Mouse (Mus musculus): ENCODE results near the gene Dnaaf3. TPM values are rescaled to one million over a fixed set of nuclear protein-coding genes. Genes with fewer than 3 reads are reported as not detected.
"Not testable (repeated sequence)": the region's sequence is repeated elsewhere in the genome, so short reads cannot be mapped to it uniquely, and the experiment has no call there.

Gene Dnaaf3
- polyA plus RNA-seq, 1 experiment from 2014 or later: 0.91 TPM

DNA sequence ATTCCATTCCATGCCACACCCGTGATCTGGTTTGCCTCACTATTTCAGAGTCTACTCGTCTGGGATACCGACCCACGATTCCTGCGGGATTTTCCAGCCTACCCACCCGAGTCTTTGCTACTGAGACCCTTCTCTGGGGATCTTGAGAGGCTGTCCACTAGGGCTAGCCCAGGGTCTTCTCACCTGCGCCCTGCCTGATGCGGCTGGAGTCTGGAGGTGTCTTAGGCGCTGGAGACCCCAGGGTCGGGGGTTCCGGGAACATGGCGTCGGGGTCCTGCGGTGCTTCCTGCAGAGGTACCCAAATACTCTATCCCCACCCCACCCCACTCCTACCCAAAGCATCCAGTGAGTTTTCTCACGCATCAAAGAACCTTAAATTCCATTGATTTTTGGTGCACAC is 13.8 kb upstream of the Dnaaf3 start:
- WGBS: 66% methylated on average over 15 of the region's 15 CpGs
- Histone ChIP-seq H3K4me2 (ENCODE audit: low read depth, low read length) (peak overlapping the region; percentile 73), H3K9ac (replicated peaks; ENCODE audit: low read depth, low read length) (peak overlapping the region; percentile 52; the same call in 1 of the 2 replicates), H3K4me1 (ENCODE audit: control insufficient read depth, insufficient read depth, low read length) (peaks cover 6% of the 10 kb centered on the region), H3K9me3 (ENCODE audit: control insufficient read depth, low read length) (no peaks in the 10 kb centered on the region), H3K27ac (ENCODE audit: low read depth, low read length) (peak overlapping the region; percentile 87), H3K27me3 (ENCODE audit: control insufficient read depth, insufficient read depth, low read length) (no peaks in the 10 kb centered on the region), H3K36me3 (ENCODE audit: control insufficient read depth, insufficient read depth, low read length) (peaks cover 6% of the 10 kb centered on the region; the same call in 1 of the 2 replicates), H3K4me3 (ENCODE audit: low read depth, low read length) (peak overlapping the region; percentile 43)
- ATAC-seq (ENCODE audit: low read depth): peak; percentile 35; the same call in 1 of the 2 replicates

DNA sequence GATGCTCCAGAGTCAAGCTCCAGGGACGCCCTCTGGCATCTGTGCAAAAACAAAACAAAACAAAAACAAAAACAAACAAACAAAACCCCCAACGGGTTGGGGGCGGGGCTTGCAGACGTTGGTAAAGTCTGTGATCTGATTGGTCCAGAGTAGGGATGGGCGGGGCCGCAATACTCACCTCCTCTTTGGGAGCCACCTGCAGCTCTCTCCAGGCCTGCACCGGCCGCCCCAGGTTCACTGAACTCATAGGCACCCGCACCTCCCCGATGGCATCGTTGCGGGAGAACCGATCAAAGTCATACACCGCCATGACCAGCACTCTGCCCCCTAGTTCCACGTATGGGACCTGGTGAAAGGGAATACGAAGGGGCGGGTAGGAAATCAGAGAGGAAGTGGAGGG is 9.8 kb upstream of the Dnaaf3 start:
- H3K4me3 ChIP-seq (ENCODE audit: low read depth, low read length): no peak overlapping the region
- ATAC-seq (ENCODE audit: low read depth): no peak
- H3K4me2 ChIP-seq (ENCODE audit: low read depth, low read length): no peak overlapping the region
- H3K36me3 ChIP-seq (ENCODE audit: control insufficient read depth, insufficient read depth, low read length): peaks cover 18% of the 10 kb centered on the region; the same call in 1 of the 2 replicates
- 40% methylated on average over 17 of the region's 17 CpGs for WGBS
- H3K4me1 ChIP-seq (ENCODE audit: control insufficient read depth, insufficient read depth, low read length): peaks cover 6% of the 10 kb centered on the region
- no peak overlapping the region for H3K9ac ChIP-seq (replicated peaks; ENCODE audit: low read depth, low read length)
- no peaks in the 10 kb centered on the region for H3K9me3 ChIP-seq (ENCODE audit: control insufficient read depth, low read length)
- H3K27ac ChIP-seq (ENCODE audit: low read depth, low read length): no peak overlapping the region
- H3K27me3 ChIP-seq (ENCODE audit: control insufficient read depth, insufficient read depth, low read length): no peaks in the 10 kb centered on the region

DNA sequence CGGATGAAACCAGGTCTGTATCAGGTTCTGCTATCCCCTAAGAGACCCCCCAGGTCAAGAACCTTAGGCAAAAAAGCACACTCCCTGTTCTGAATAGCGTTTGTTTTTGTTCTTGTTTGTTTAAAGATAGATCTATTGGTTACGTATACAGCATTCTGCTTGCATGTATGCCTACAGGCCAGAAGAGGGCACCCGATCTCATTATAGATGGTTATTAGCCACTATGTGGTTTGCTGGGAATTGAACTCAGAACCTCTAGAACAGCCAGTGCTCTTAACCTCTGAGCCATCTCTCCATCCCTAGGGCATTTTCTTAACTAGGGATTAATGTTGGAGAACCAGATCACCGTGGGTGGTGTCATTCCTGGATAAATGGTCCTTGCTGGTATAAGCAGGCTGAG is 9.1 kb upstream of the Dnaaf3 start:
- Histone ChIP-seq H3K36me3 (ENCODE audit: control insufficient read depth, insufficient read depth, low read length) (peaks cover 18% of the 10 kb centered on the region; the same call in 1 of the 2 replicates), H3K27me3 (ENCODE audit: control insufficient read depth, insufficient read depth, low read length) (no peaks in the 10 kb centered on the region), H3K4me2 (ENCODE audit: low read depth, low read length) (no peak overlapping the region), H3K4me3 (ENCODE audit: low read depth, low read length) (no peak overlapping the region), H3K27ac (ENCODE audit: low read depth, low read length) (no peak overlapping the region), H3K9me3 (ENCODE audit: control insufficient read depth, low read length) (no peaks in the 10 kb centered on the region), H3K4me1 (ENCODE audit: control insufficient read depth, insufficient read depth, low read length) (peaks cover 6% of the 10 kb centered on the region), H3K9ac (replicated peaks; ENCODE audit: low read depth, low read length) (no peak overlapping the region)
- no peak for ATAC-seq (ENCODE audit: low read depth)
- 66% methylated on average over 5 of the region's 5 CpGs for WGBS

DNA sequence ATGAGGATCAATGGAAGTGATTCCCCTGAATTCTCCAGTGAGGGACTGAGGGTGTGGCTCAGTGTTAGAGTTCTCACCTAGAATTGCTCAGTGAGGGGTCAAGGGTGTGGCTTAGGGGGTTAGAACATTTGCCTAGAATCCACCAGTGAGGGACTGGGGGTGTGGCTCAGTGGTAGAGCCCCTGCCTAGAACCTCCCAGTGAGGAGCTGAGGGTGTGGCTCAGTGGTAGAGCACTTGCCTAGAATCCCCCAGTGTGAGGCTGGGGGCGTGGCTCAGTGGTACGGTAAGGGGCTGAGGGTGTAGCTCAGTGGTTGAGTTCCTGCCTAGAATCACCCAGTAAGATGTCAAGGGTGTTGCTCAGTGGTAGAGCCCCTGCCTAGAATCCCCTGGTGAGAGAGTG is 6.8 kb upstream of the Dnaaf3 start:
- WGBS: 74% methylated on average over 2 of the region's 2 CpGs
- no peak for ATAC-seq (ENCODE audit: low read depth)
- H3K27me3 ChIP-seq (ENCODE audit: control insufficient read depth, insufficient read depth, low read length): no peaks in the 10 kb centered on the region

DNA sequence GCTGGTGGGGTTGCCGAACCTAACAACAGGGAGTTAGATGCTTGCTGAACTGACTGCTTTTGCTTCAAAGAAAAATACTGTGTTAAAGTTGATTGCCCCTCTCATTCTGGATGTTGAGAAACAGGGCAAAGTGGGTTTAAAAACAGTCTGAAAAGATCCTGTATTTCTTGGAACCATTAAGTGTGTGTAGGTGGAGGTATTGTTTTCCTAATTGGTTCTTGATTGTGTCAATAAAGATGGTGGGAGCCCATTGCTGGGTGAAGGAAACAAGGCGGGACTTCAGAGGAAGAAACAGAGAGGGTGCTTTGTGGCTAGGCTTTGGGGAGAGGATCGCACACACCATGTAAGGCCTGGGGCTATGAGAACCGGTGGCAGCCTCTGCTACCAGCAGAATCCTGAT is 4.9 kb upstream of the Dnaaf3 start:
- H3K9ac ChIP-seq (replicated peaks; ENCODE audit: low read depth, low read length): no peak overlapping the region
- no peaks in the 10 kb centered on the region for H3K9me3 ChIP-seq (ENCODE audit: control insufficient read depth, low read length)
- H3K27ac ChIP-seq (ENCODE audit: low read depth, low read length): no peak overlapping the region
- no peaks in the 10 kb centered on the region for H3K4me1 ChIP-seq (ENCODE audit: control insufficient read depth, insufficient read depth, low read length)
- ATAC-seq (ENCODE audit: low read depth): no peak
- H3K36me3 ChIP-seq (ENCODE audit: control insufficient read depth, insufficient read depth, low read length): peaks cover 13% of the 10 kb centered on the region; the same call in 1 of the 2 replicates
- 49% methylated on average over 4 of the region's 4 CpGs for WGBS
- no peak overlapping the region for H3K4me2 ChIP-seq (ENCODE audit: low read depth, low read length)
- no peak overlapping the region for H3K4me3 ChIP-seq (ENCODE audit: low read depth, low read length)
- no peaks in the 10 kb centered on the region for H3K27me3 ChIP-seq (ENCODE audit: control insufficient read depth, insufficient read depth, low read length)

More for the DNA sequence above, 6.8 kb upstream of the Dnaaf3 start:
- H3K36me3 ChIP-seq (ENCODE audit: control insufficient read depth, insufficient read depth, low read length): peaks cover 18% of the 10 kb centered on the region; the same call in 1 of the 2 replicates
- H3K4me3 ChIP-seq (ENCODE audit: low read depth, low read length): no peak overlapping the region
- no peak overlapping the region for H3K4me2 ChIP-seq (ENCODE audit: low read depth, low read length)
- H3K9ac ChIP-seq (replicated peaks; ENCODE audit: low read depth, low read length): no peak overlapping the region
- no peaks in the 10 kb centered on the region for H3K4me1 ChIP-seq (ENCODE audit: control insufficient read depth, insufficient read depth, low read length)
- H3K9me3 ChIP-seq (ENCODE audit: control insufficient read depth, low read length): no peaks in the 10 kb centered on the region
- no peak overlapping the region for H3K27ac ChIP-seq (ENCODE audit: low read depth, low read length)

DNA sequence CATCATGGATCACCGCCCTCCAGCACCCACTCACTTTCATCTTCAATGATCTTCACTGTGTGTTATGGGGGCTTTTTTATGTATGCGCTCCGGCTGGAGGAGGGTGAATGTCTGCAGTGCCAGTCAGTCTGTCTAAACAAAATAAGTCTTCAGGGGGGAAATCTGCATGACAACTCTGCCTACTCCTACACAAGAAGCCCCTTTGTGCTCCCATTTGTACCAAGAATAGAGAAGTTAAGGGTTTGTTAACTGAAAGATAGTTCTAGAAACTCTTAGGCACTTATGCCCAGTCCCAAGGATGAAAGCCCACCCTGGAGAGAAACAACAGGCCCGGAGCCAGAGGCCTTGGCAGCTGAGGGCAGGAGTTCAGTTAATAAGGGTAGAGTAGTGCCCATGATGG is 4.1 kb upstream of the Dnaaf3 start:
- H3K9me3 ChIP-seq (ENCODE audit: control insufficient read depth, low read length): no peaks in the 10 kb centered on the region
- H3K9ac ChIP-seq (replicated peaks; ENCODE audit: low read depth, low read length): no peak overlapping the region
- no peak for ATAC-seq (ENCODE audit: low read depth)
- H3K27ac ChIP-seq (ENCODE audit: low read depth, low read length): no peak overlapping the region
- 87% methylated on average over 4 of the region's 4 CpGs for whole genome bisulfite sequencing
- no peaks in the 10 kb centered on the region for H3K4me1 ChIP-seq (ENCODE audit: control insufficient read depth, insufficient read depth, low read length)
- no peaks in the 10 kb centered on the region for H3K27me3 ChIP-seq (ENCODE audit: control insufficient read depth, insufficient read depth, low read length)
- H3K36me3 ChIP-seq (ENCODE audit: control insufficient read depth, insufficient read depth, low read length): peaks cover 13% of the 10 kb centered on the region; the same call in 1 of the 2 replicates
- no peak overlapping the region for H3K4me2 ChIP-seq (ENCODE audit: low read depth, low read length)
- no peak overlapping the region for H3K4me3 ChIP-seq (ENCODE audit: low read depth, low read length)

DNA sequence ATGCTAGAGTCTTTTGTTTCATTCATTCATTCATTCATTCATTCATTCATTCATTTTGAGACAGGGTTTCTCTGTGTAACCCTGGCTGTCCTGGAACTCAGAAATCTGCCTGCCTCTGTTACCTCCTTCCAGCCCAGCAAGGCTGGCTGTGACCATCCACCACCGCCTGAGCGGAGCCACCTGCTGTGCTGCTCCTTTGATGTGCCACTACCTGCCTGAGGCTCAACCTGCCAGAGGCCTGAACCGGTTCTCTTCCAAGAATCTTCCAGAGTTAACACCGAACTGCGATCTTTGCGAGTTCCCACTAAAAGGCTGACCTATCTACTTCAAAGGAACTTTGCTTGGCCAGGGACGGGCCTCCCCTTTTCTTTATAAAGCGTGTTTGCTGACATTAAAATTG is 2.1 kb downstream of the Dnaaf3 start:
- H3K9ac ChIP-seq (replicated peaks; ENCODE audit: low read depth, low read length); ATAC-seq (ENCODE audit: low read depth): not testable (repeated sequence)

DNA sequence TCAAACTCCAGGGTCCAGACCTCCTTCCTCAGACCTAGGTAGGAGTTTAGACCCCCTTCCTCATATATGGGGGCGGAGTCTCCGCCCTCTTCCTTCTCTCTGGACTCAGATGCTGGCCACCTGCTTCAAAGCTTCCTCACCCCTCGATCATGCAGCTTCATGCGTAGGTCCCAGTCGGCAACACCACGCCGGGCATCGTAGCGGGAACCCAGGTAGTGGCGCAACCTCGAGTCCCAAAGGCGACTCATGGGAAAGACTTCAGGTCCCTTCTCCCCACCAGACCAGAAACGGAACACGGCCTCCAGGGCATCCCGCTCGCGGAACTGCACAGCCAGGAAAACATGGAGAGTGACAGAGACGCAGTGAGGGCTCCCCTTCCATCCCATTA is 5.0 kb downstream of the Dnaaf3 start:
- H3K27ac ChIP-seq (ENCODE audit: low read depth, low read length): no peak overlapping the region
- ATAC-seq (ENCODE audit: low read depth): no peak
- peak overlapping the region; percentile 52; the same call in 1 of the 2 replicates for H3K4me2 ChIP-seq (ENCODE audit: low read depth, low read length)
- no peak overlapping the region for H3K9ac ChIP-seq (replicated peaks; ENCODE audit: low read depth, low read length)
- whole genome bisulfite sequencing: 50% methylated on average over 18 of the region's 18 CpGs
- no peaks in the 10 kb centered on the region for H3K27me3 ChIP-seq (ENCODE audit: control insufficient read depth, insufficient read depth, low read length)
- peak overlapping the region; percentile 24; the same call in 1 of the 2 replicates for H3K4me3 ChIP-seq (ENCODE audit: low read depth, low read length)
- peaks cover 5% of the 10 kb centered on the region; the same call in 1 of the 2 replicates for H3K4me1 ChIP-seq (ENCODE audit: control insufficient read depth, insufficient read depth, low read length)
- H3K36me3 ChIP-seq (ENCODE audit: control insufficient read depth, insufficient read depth, low read length): no peaks in the 10 kb centered on the region
- no peaks in the 10 kb centered on the region for H3K9me3 ChIP-seq (ENCODE audit: control insufficient read depth, low read length)

More for the DNA sequence above, 2.1 kb downstream of the Dnaaf3 start:
- H3K4me2 ChIP-seq (ENCODE audit: low read depth, low read length); H3K4me3 ChIP-seq (ENCODE audit: low read depth, low read length); H3K4me1 ChIP-seq (ENCODE audit: control insufficient read depth, insufficient read depth, low read length); H3K36me3 ChIP-seq (ENCODE audit: control insufficient read depth, insufficient read depth, low read length); H3K27ac ChIP-seq (ENCODE audit: low read depth, low read length); H3K9me3 ChIP-seq (ENCODE audit: control insufficient read depth, low read length); H3K27me3 ChIP-seq (ENCODE audit: control insufficient read depth, insufficient read depth, low read length): not testable (repeated sequence)
- 49% methylated on average over 7 of the region's 8 CpGs for WGBS

DNA sequence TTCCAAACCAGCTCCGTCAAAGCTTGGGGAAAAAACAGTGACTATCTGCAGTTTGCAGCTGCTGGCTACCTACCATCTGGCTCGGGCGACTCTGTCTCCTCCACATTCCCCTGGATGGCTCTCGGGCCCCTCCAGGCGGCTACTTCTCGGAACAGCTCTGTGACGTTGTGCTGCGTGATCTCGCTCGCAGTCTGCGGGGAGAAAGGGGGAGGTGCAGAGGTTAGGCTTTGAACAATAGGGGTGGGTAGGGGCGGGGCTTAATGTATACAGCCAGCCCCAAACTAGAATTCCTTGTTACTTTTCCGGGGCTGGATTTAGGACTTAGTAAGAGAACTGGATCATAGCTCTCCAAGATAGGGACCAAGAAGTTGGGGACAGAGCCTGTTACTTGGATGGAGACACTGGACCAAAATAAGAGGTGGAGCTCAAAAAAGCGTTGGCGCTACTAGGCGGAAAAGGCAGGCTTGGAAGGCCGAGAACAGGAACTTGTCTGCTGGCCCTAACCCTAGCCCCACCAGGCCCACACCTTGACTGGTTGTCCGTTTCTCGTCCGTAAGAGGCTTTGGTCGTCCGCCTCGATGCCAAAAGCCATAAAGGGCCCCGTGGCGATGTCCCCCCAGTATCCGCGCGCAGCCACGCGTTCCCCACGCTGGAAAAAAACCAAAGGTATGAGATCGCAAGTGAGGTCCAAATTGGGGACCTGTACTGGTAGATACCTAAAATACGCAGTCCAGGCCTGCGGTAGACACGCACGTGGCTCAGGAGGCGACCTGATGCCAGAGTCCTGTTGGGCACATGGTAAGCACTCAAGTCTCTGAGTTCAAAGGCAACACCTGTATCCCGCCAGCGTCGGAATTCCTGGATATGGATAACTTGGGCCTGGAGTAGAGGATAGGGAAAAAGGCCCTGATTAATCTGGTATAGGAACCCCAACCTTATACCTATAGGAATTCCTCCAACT is 5.6 kb downstream of the Dnaaf3 start:
- Histone ChIP-seq H3K9ac (replicated peaks; ENCODE audit: low read depth, low read length) (peak overlapping the region; percentile 44), H3K9me3 (ENCODE audit: control insufficient read depth, low read length) (no peaks in the 10 kb centered on the region), H3K4me2 (ENCODE audit: low read depth, low read length) (peak overlapping the region; percentile 52), H3K4me1 (ENCODE audit: control insufficient read depth, insufficient read depth, low read length) (peaks cover 5% of the 10 kb centered on the region; the same call in 1 of the 2 replicates), H3K27ac (ENCODE audit: low read depth, low read length) (peak overlapping the region; percentile 29; the same call in 1 of the 2 replicates), H3K27me3 (ENCODE audit: control insufficient read depth, insufficient read depth, low read length) (no peaks in the 10 kb centered on the region), H3K36me3 (ENCODE audit: control insufficient read depth, insufficient read depth, low read length) (no peaks in the 10 kb centered on the region), H3K4me3 (ENCODE audit: low read depth, low read length) (peak overlapping the region; percentile 24)
- 28% methylated on average over 40 of the region's 40 CpGs for WGBS
- peak; percentile 96 for ATAC-seq (ENCODE audit: low read depth)
